Mouse (Mus musculus): Measurements from ENCODE around the gene Ctnnbip1. TPM values are rescaled to one million over a fixed set of nuclear protein-coding genes. Genes with fewer than 3 reads are reported as not detected.

Ctnnbip1 gene
- total RNA-seq, 2 experiments from 2014 or later = 19.0 to 21.4 TPM

GRCm38 (mm10) chr4:149499790-149500189 is 18.2 kb upstream of the Ctnnbip1 start:
- intact Hi-C loops (cut with DNase I) = no loop called here
- no peak overlapping the region for H3K4me3 ChIP-seq
- DNase-seq = no peak
- no peak for TF ChIP-seq CTCF (IDR thresholded peaks at IDR 0.05)
- no peak overlapping the region for H3K27ac ChIP-seq

- no peak for TF ChIP-seq CTCF (IDR thresholded peaks at IDR 0.05)
- DNase-seq = no peak
- intact Hi-C loops (cut with DNase I) = no loop called here
- no peak overlapping the region for H3K4me3 ChIP-seq
- no peak overlapping the region for H3K27ac ChIP-seq
Observed at GRCm38 (mm10) chr4:149504363-149504762, 13.7 kb upstream of the Ctnnbip1 start.

GRCm38 (mm10) chr4:149504858-149505257 is 13.2 kb upstream of the Ctnnbip1 start:
- DNase-seq = no peak
- no peak overlapping the region for H3K27ac ChIP-seq
- intact Hi-C loops (cut with DNase I) = loop anchor here (5.0 kb wide), 1 partner anchor 37 kb away; no protein-coding TSS in a partner anchor
- no peak overlapping the region for H3K4me3 ChIP-seq
- TF ChIP-seq CTCF (IDR thresholded peaks at IDR 0.05) = no peak

- Histone ChIP-seq H3K4me3 (no peak overlapping the region), H3K27ac (no peak overlapping the region)
- intact Hi-C loops (cut with DNase I) = loop anchor here (5.0 kb wide), 1 partner anchor 37 kb away; no protein-coding TSS in a partner anchor
- DNase-seq = no peak
- TF ChIP-seq CTCF (IDR thresholded peaks at IDR 0.05) = no peak
Observed at GRCm38 (mm10) chr4:149505261-149505967, 12.6 kb upstream of the Ctnnbip1 start.

- no peak for DNase-seq
- Histone ChIP-seq H3K27ac (no peak overlapping the region), H3K4me3 (no peak overlapping the region)
- TF ChIP-seq CTCF (IDR thresholded peaks at IDR 0.05) = no peak
- intact Hi-C loops (cut with DNase I) = loop anchor here (5.0 kb wide), 1 partner anchor 35 kb away; no protein-coding TSS in a partner anchor
Observed at GRCm38 (mm10) chr4:149506904-149507303, 11.1 kb upstream of the Ctnnbip1 start.

- no peak for TF ChIP-seq CTCF (IDR thresholded peaks at IDR 0.05)
- intact Hi-C loops (cut with DNase I) = no loop called here
- Histone ChIP-seq H3K4me3 (no peak overlapping the region), H3K27ac (no peak overlapping the region)
- DNase-seq = no peak
Observed at GRCm38 (mm10) chr4:149511221-149511646, 6.8 kb upstream of the Ctnnbip1 start.

GRCm38 (mm10) chr4:149512072-149512471 is 6.0 kb upstream of the Ctnnbip1 start:
- H3K4me3 ChIP-seq = no peak overlapping the region
- intact Hi-C loops (cut with DNase I) = no loop called here
- DNase-seq = no peak
- TF ChIP-seq CTCF (IDR thresholded peaks at IDR 0.05) = no peak
- H3K27ac ChIP-seq = no peak overlapping the region

GRCm38 (mm10) chr4:149515706-149516105 is 2.3 kb upstream of the Ctnnbip1 start:
- Histone ChIP-seq H3K4me3 (no peak overlapping the region), H3K27ac (no peak overlapping the region)
- TF ChIP-seq CTCF (IDR thresholded peaks at IDR 0.05) = no peak
- DNase-seq = no peak
- intact Hi-C loops (cut with DNase I) = loop anchor here (5.0 kb wide), 1 partner anchor 222 kb away; the partner anchor contains the start of gene Tmem201

- H3K27ac ChIP-seq = peak overlapping the region; percentile 88
- intact Hi-C loops (cut with DNase I) = loop anchor here (5.0 kb wide), 1 partner anchor 219 kb away; the partner anchor contains the start of gene Tmem201
- no peak for DNase-seq
- no peak for TF ChIP-seq CTCF (IDR thresholded peaks at IDR 0.05)
- peak overlapping the region; percentile 95 for H3K4me3 ChIP-seq
Observed at GRCm38 (mm10) chr4:149518351-149519220, 550 bp downstream of the Ctnnbip1 start.

- Histone ChIP-seq H3K27ac (peak overlapping the region; percentile 88), H3K4me3 (peak overlapping the region; percentile 95)
- TF ChIP-seq CTCF (IDR thresholded peaks at IDR 0.05) = no peak
- intact Hi-C loops (cut with DNase I) = no loop called here
- peak; percentile 69 for DNase-seq
Observed at GRCm38 (mm10) chr4:149521258-149521657, 3.2 kb downstream of the Ctnnbip1 start.

GRCm38 (mm10) chr4:149523961-149524360 is 5.9 kb downstream of the Ctnnbip1 start:
- H3K4me3 ChIP-seq = no peak overlapping the region
- intact Hi-C loops (cut with DNase I) = no loop called here
- no peak for DNase-seq
- peak overlapping the region; percentile 88 for H3K27ac ChIP-seq
- no peak for TF ChIP-seq CTCF (IDR thresholded peaks at IDR 0.05)

GRCm38 (mm10) chr4:149525170-149525569 is 7.1 kb downstream of the Ctnnbip1 start:
- intact Hi-C loops (cut with DNase I) = no loop called here
- TF ChIP-seq CTCF (IDR thresholded peaks at IDR 0.05) = no peak
- no peak overlapping the region; the same call in 1 of the 2 replicates for H3K4me3 ChIP-seq
- DNase-seq = no peak
- peak overlapping the region; percentile 88 for H3K27ac ChIP-seq

- H3K4me3 ChIP-seq = peak overlapping the region; percentile 54
- no peak for TF ChIP-seq CTCF (IDR thresholded peaks at IDR 0.05)
- intact Hi-C loops (cut with DNase I) = no loop called here
- H3K27ac ChIP-seq = peak overlapping the region; percentile 88
- DNase-seq = no peak
Observed at GRCm38 (mm10) chr4:149525811-149526210, 7.8 kb downstream of the Ctnnbip1 start.
